22 mouse cellular contexts compared by ENCODE assay signal in genomic region chr1:184500702-184501101, GRCm38 (mm10).
DNase-seq lines count a peak whose midpoint lies in the region; ATAC-seq lines count a peak whose summit lies in the region.
"Had no signal": no experiment of that assay in that cellular context is flagged by ENCODE, and none has a peak within 500 bp of the region (broad histone marks: within the 10 kb centered on the region; RNA-seq: fewer than 3 reads in every experiment).

No protein-coding gene starts in this region.

- no peaks in the 10 kb centered on the region for H3K9me3 ChIP-seq in forebrain, embryonic 14.5 days (replicated peaks; ENCODE audit: control insufficient read depth, low read length)
- H3K9me3 ChIP-seq in forebrain, embryonic 16.5 days (ENCODE audit: control insufficient read depth, low read length) = no peaks in the 10 kb centered on the region; the same call in 1 of the 2 replicates
- no peaks in the 10 kb centered on the region for H3K9me3 ChIP-seq in lung, embryonic 15.5 days
- H3K9me3 ChIP-seq in midbrain, embryonic 11.5 days (ENCODE audit: control insufficient read depth, low read length) = no peaks in the 10 kb centered on the region
- H3K9me3 ChIP-seq in midbrain, embryonic 13.5 days = no peaks in the 10 kb centered on the region
- H3K9me3 ChIP-seq: forebrain, embryonic 15.5 days; G1E; heart, embryonic 15.5 days had no signal

- no peak overlapping the region for H3K4me2 ChIP-seq in forebrain, embryonic 14.5 days (ENCODE audit: low read length)
- H3K4me2 ChIP-seq in forebrain, embryonic 16.5 days (ENCODE audit: low read length) = no peak overlapping the region
- no peak overlapping the region for H3K4me2 ChIP-seq in lung, embryonic 15.5 days
- no peak overlapping the region for H3K4me2 ChIP-seq in midbrain, embryonic 11.5 days
- H3K4me2 ChIP-seq in midbrain, embryonic 13.5 days (replicated peaks) = no peak overlapping the region
- H3K4me2 ChIP-seq: forebrain, embryonic 15.5 days; heart, embryonic 11.5 days; heart, embryonic 15.5 days; hindbrain, embryonic 14.5 days had no signal

- 79% methylated on average over 5 of the region's 5 CpGs for WGBS in forebrain, embryonic 14.5 days
- WGBS in forebrain, embryonic 16.5 days = 78% methylated on average over 5 of the region's 5 CpGs
- WGBS in lung, embryonic 15.5 days = 39% methylated on average over 5 of the region's 5 CpGs
- 71% methylated on average over 5 of the region's 5 CpGs for whole genome bisulfite sequencing in midbrain, embryonic 11.5 days
- WGBS in midbrain, embryonic 13.5 days = 71% methylated on average over 5 of the region's 5 CpGs

- no peaks in the 10 kb centered on the region for H3K4me1 ChIP-seq in forebrain, embryonic 14.5 days (ENCODE audit: control insufficient read depth, insufficient read depth, low read length)
- no peaks in the 10 kb centered on the region for H3K4me1 ChIP-seq in forebrain, embryonic 16.5 days (replicated peaks; ENCODE audit: control insufficient read depth, insufficient read depth, low read length)
- H3K4me1 ChIP-seq in lung, embryonic 15.5 days = peaks cover 21% of the 10 kb centered on the region
- H3K4me1 ChIP-seq in midbrain, embryonic 11.5 days (ENCODE audit: control insufficient read depth, insufficient read depth, low read length) = no peaks in the 10 kb centered on the region
- 0 out of 2 replicates have a peak, but pooled peaks cover 3% of the 10 kb centered on the region for H3K4me1 ChIP-seq in midbrain, embryonic 13.5 days (replicated peaks)
- H3K4me1 ChIP-seq: embryonic facial prominence, embryonic 10.5 days; forebrain, embryonic 15.5 days; heart, embryonic 15.5 days had no signal

- H3K9ac ChIP-seq in forebrain, embryonic 14.5 days (ENCODE audit: low read length) = no peak overlapping the region
- H3K9ac ChIP-seq in forebrain, embryonic 16.5 days (replicated peaks; ENCODE audit: low read depth, low read length) = no peak overlapping the region
- no peak overlapping the region for H3K9ac ChIP-seq in lung, embryonic 15.5 days
- H3K9ac ChIP-seq in midbrain, embryonic 11.5 days (ENCODE audit: low read length) = no peak overlapping the region
- H3K9ac ChIP-seq in midbrain, embryonic 13.5 days (replicated peaks) = no peak overlapping the region
- H3K9ac ChIP-seq: forebrain, embryonic 15.5 days; heart, embryonic 15.5 days; hindbrain, embryonic 14.5 days had no signal

- H3K27me3 ChIP-seq in forebrain, embryonic 14.5 days (replicated peaks; ENCODE audit: control insufficient read depth, insufficient read depth, low read length) = no peaks in the 10 kb centered on the region
- no peaks in the 10 kb centered on the region for H3K27me3 ChIP-seq in forebrain, embryonic 16.5 days (replicated peaks; ENCODE audit: control insufficient read depth, insufficient read depth, low read length)
- H3K27me3 ChIP-seq in lung, embryonic 15.5 days = no peaks in the 10 kb centered on the region
- no peaks in the 10 kb centered on the region for H3K27me3 ChIP-seq in midbrain, embryonic 11.5 days (ENCODE audit: control insufficient read depth, insufficient read depth, low read length)
- no peaks in the 10 kb centered on the region for H3K27me3 ChIP-seq in midbrain, embryonic 13.5 days
- H3K27me3 ChIP-seq: forebrain, embryonic 15.5 days; heart, embryonic 15.5 days had no signal

- peak; percentile 10 for DNase-seq in forebrain, embryonic 14.5 days (ENCODE audit: low spot score)
- DNase-seq in lung, postnatal 14 days = no peak
- DNase-seq in midbrain, embryonic 11.5 days (ENCODE audit: low spot score, missing footprints) = peak; percentile 49
- peak; percentile 4 for DNase-seq in brain, embryonic 18.5 days (ENCODE audit: low read depth, low spot score)
- DNase-seq: adrenal gland, adult 8-10 months; adrenal gland, postnatal 36 days; B cell, adult 2 months; cerebellum, adult 2 months; cerebellum, postnatal 10 days; gastrocnemius, postnatal 14 days; heart, adult 2 months; heart, postnatal 14 days had no signal

- H3K27ac ChIP-seq in forebrain, embryonic 14.5 days (ENCODE audit: low read depth, low read length) = no peak overlapping the region
- H3K27ac ChIP-seq in forebrain, embryonic 16.5 days (ENCODE audit: low read length) = no peak overlapping the region
- H3K27ac ChIP-seq in lung, embryonic 15.5 days = peak overlapping the region; percentile 73
- no peak overlapping the region for H3K27ac ChIP-seq in midbrain, embryonic 11.5 days (ENCODE audit: low read depth, low read length)
- H3K27ac ChIP-seq in midbrain, embryonic 13.5 days = no peak overlapping the region
- H3K27ac ChIP-seq: embryonic facial prominence, embryonic 10.5 days; forebrain, embryonic 15.5 days; heart, adult 2 months; heart, embryonic 15.5 days; hindbrain, embryonic 14.5 days had no signal

- ATAC-seq in forebrain, embryonic 14.5 days = no peak
- no peak for ATAC-seq in forebrain, embryonic 16.5 days
- peak; percentile 66; the same call in 1 of the 2 replicates for ATAC-seq in lung, embryonic 15.5 days (ENCODE audit: borderline replicate concordance, extremely low read depth, low FRiP score, low TSS enrichment)
- no peak for ATAC-seq in midbrain, embryonic 11.5 days (ENCODE audit: low FRiP score)
- ATAC-seq in midbrain, embryonic 13.5 days = no peak
- ATAC-seq: CD4-positive, CD25-positive, alpha-beta regulatory T cell, adult 4 months; forebrain, embryonic 15.5 days had no signal

- no peak overlapping the region for H3K4me3 ChIP-seq in forebrain, embryonic 14.5 days (ENCODE audit: low read depth, low read length)
- H3K4me3 ChIP-seq in forebrain, embryonic 16.5 days (replicated peaks; ENCODE audit: low read length) = no peak overlapping the region
- no peak overlapping the region for H3K4me3 ChIP-seq in lung, embryonic 15.5 days
- H3K4me3 ChIP-seq in midbrain, embryonic 11.5 days (ENCODE audit: low read depth, low read length) = no peak overlapping the region
- no peak overlapping the region for H3K4me3 ChIP-seq in midbrain, embryonic 13.5 days (replicated peaks)
- H3K4me3 ChIP-seq: embryonic facial prominence, embryonic 10.5 days; forebrain, embryonic 15.5 days; heart, adult 2 months; heart, embryonic 15.5 days had no signal

- H3K36me3 ChIP-seq in forebrain, embryonic 14.5 days (ENCODE audit: control insufficient read depth, insufficient read depth, low read length) = no peaks in the 10 kb centered on the region
- no peaks in the 10 kb centered on the region for H3K36me3 ChIP-seq in forebrain, embryonic 16.5 days (ENCODE audit: control insufficient read depth, insufficient read depth)
- H3K36me3 ChIP-seq in lung, embryonic 15.5 days = no peaks in the 10 kb centered on the region
- H3K36me3 ChIP-seq in midbrain, embryonic 11.5 days (ENCODE audit: control insufficient read depth, insufficient read depth, low read length) = no peaks in the 10 kb centered on the region
- no peaks in the 10 kb centered on the region for H3K36me3 ChIP-seq in midbrain, embryonic 13.5 days
- H3K36me3 ChIP-seq: embryonic facial prominence, embryonic 10.5 days; forebrain, embryonic 15.5 days; G1E; heart, embryonic 15.5 days had no signal
